Comparison of ENCODE assay signal across 13 mouse cellular contexts in the genomic region with DNA sequence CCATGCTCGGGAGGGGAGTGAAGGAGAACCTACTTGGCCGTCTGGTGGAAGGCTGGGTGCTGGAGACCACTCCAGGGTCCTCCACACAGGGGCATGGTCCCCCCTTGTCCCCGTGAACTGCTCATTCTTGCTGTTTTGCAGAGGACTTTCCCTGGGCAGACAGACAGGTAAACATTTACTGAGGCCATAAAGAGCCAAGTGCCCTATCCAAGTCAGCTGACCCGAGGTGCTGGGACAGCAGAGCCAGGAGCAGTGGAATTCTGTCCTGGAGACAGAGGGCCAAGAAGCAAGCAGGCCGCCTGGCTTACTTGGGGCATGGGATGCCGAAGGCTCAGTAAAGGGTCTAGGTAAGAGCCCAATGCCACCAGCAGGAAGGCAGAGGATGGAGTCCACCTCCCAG. TPM values are rescaled to one million over a fixed set of nuclear protein-coding genes. Genes with fewer than 3 reads are reported as not detected.
DNase-seq lines count a peak whose midpoint lies in the region; ATAC-seq and TF ChIP-seq lines count a peak whose summit lies in the region.
"Had no signal": no experiment of that assay in that cellular context is flagged by ENCODE, and none has a peak within 500 bp of the region (broad histone marks: within the 10 kb centered on the region; RNA-seq: fewer than 3 reads in every experiment).

No protein-coding gene starts in this region.

- ATAC-seq in kidney, embryonic 16.5 days (ENCODE audit: low FRiP score, low TSS enrichment): no peak
- ATAC-seq in forebrain, embryonic 11.5 days (replicated peaks; ENCODE audit: low FRiP score): no peak
- ATAC-seq: hindbrain, embryonic 16.5 days had no signal

- no peak overlapping the region for H3K4me3 ChIP-seq in liver, adult 2 months (ENCODE audit: insufficient read depth, low read depth, low read length)
- no peak overlapping the region for H3K4me3 ChIP-seq in kidney, embryonic 16.5 days (ENCODE audit: low read length)
- H3K4me3 ChIP-seq in forebrain, embryonic 11.5 days (ENCODE audit: low read depth, low read length): no peak overlapping the region
- no peak overlapping the region for H3K4me3 ChIP-seq in thymus, adult 2 months (ENCODE audit: control insufficient read depth, insufficient read depth, low read length)
- H3K4me3 ChIP-seq: liver, embryonic 13.5 days had no signal

- no peak overlapping the region for H3K4me2 ChIP-seq in kidney, embryonic 16.5 days (replicated peaks; ENCODE audit: low read depth, low read length)
- no peak overlapping the region for H3K4me2 ChIP-seq in forebrain, embryonic 11.5 days (ENCODE audit: low read depth, low read length, severe bottlenecking)
- H3K4me2 ChIP-seq: liver, embryonic 13.5 days had no signal

- peak overlapping the region; percentile 25 for H3K9ac ChIP-seq in liver, adult 2 months (ENCODE audit: low read depth, low read length)
- H3K9ac ChIP-seq in kidney, embryonic 16.5 days (replicated peaks; ENCODE audit: low read length): peak overlapping the region; percentile 20; the same call in 1 of the 2 replicates
- H3K9ac ChIP-seq in forebrain, embryonic 11.5 days (ENCODE audit: low read length): no peak overlapping the region
- H3K9ac ChIP-seq: liver, embryonic 13.5 days had no signal

- H3K9me3 ChIP-seq in kidney, embryonic 16.5 days (ENCODE audit: low read length): no peaks in the 10 kb centered on the region
- no peaks in the 10 kb centered on the region for H3K9me3 ChIP-seq in forebrain, embryonic 11.5 days (ENCODE audit: control insufficient read depth, low read length)
- H3K9me3 ChIP-seq: liver, embryonic 13.5 days had no signal

- H3K27ac ChIP-seq in liver, adult 2 months (replicated peaks; ENCODE audit: insufficient read depth, low read depth, low read length): peak overlapping the region; percentile 88
- H3K27ac ChIP-seq in kidney, embryonic 16.5 days (ENCODE audit: low read length): peak overlapping the region; percentile 83
- no peak overlapping the region for H3K27ac ChIP-seq in forebrain, embryonic 11.5 days (ENCODE audit: low read depth, low read length)
- H3K27ac ChIP-seq in thymus, adult 2 months (ENCODE audit: control insufficient read depth, insufficient read depth, low read length): no peak overlapping the region
- H3K27ac ChIP-seq: liver, embryonic 13.5 days had no signal

- no peak for TF ChIP-seq POLR2A in liver, adult 2 months (IDR thresholded peaks at IDR 0.05; ENCODE audit: extremely low read depth, insufficient read depth, low read length)
- TF ChIP-seq POLR2A in thymus, adult 2 months (IDR thresholded peaks at IDR 0.05; ENCODE audit: control insufficient read depth, extremely low read depth, insufficient read depth, low read length, poor library complexity): no peak

- TF ChIP-seq CTCF in liver, adult 2 months (IDR thresholded peaks at IDR 0.05; ENCODE audit: low read depth, low read length): no peak
- no peak for TF ChIP-seq CTCF in thymus, adult 2 months (IDR thresholded peaks at IDR 0.05; ENCODE audit: borderline replicate concordance, control insufficient read depth, extremely low read depth, insufficient read depth, low read length, poor library complexity)

- 25% methylated on average over 6 of the region's 6 CpGs for WGBS in liver, adult 2 months
- WGBS in kidney, embryonic 16.5 days: 52% methylated on average over 6 of the region's 6 CpGs
- WGBS in forebrain, embryonic 11.5 days: 81% methylated on average over 6 of the region's 6 CpGs
- WGBS in thymus, adult 2 months: 84% methylated on average over 6 of the region's 6 CpGs

- no peaks in the 10 kb centered on the region; the same call in 1 of the 2 replicates for H3K36me3 ChIP-seq in liver, adult 2 months (ENCODE audit: control insufficient read depth, insufficient read depth, low read length)
- H3K36me3 ChIP-seq in kidney, embryonic 16.5 days (ENCODE audit: insufficient read depth, low read length): no peaks in the 10 kb centered on the region
- no peaks in the 10 kb centered on the region for H3K36me3 ChIP-seq in forebrain, embryonic 11.5 days (ENCODE audit: control insufficient read depth, insufficient read depth, low read length)
- H3K36me3 ChIP-seq in thymus, adult 2 months (ENCODE audit: control insufficient read depth, insufficient read depth, low read length): no peaks in the 10 kb centered on the region
- H3K36me3 ChIP-seq: liver, embryonic 13.5 days had no signal

- H3K4me1 ChIP-seq in liver, adult 2 months (ENCODE audit: control insufficient read depth, insufficient read depth, low read length): peaks cover 35% of the 10 kb centered on the region
- peaks cover 41% of the 10 kb centered on the region for H3K4me1 ChIP-seq in kidney, embryonic 16.5 days (ENCODE audit: insufficient read depth, low read length)
- H3K4me1 ChIP-seq in forebrain, embryonic 11.5 days (replicated peaks; ENCODE audit: control insufficient read depth, insufficient read depth, low read length): peaks cover 11% of the 10 kb centered on the region; the same call in 1 of the 2 replicates
- H3K4me1 ChIP-seq in thymus, adult 2 months (replicated peaks; ENCODE audit: control insufficient read depth, insufficient read depth, low read length): peaks cover 6% of the 10 kb centered on the region; the same call in 1 of the 2 replicates

- H3K79me2 ChIP-seq in liver, adult 2 months (ENCODE audit: control insufficient read depth, insufficient read depth, low read length): peaks cover 28% of the 10 kb centered on the region

- H3K27me3 ChIP-seq in liver, adult 2 months (ENCODE audit: control insufficient read depth, insufficient read depth, low read length): no peaks in the 10 kb centered on the region
- peaks cover 21% of the 10 kb centered on the region for H3K27me3 ChIP-seq in kidney, embryonic 16.5 days (ENCODE audit: insufficient read depth, low read length)
- peaks cover 24% of the 10 kb centered on the region for H3K27me3 ChIP-seq in forebrain, embryonic 11.5 days (ENCODE audit: control insufficient read depth, insufficient read depth, low read length)
- peaks cover 2% of the 10 kb centered on the region; the same call in 1 of the 2 replicates for H3K27me3 ChIP-seq in thymus, adult 2 months (ENCODE audit: control insufficient read depth, insufficient read depth, low read length)

- peak; percentile 32 for DNase-seq in adrenal gland, postnatal 10 days
- DNase-seq in adrenal gland, adult 8-10 months: no peak
- DNase-seq in liver, adult 2 months (ENCODE audit: extremely low read depth, low read depth, low spot score): peak; percentile 97
- no peak for DNase-seq in liver
- peak; percentile 53 for DNase-seq in lung, postnatal 36 days
- no peak for DNase-seq in forebrain, embryonic 11.5 days (ENCODE audit: low spot score)
- no peak for DNase-seq in thymus, adult 2 months
- DNase-seq: cerebellum, postnatal 25 days; layer of hippocampus, postnatal 36 days; liver, embryonic 13.5 days; midbrain, embryonic 14.5 days had no signal

RNA-seq across cellular contexts. Expression of gene Bik, which starts 4.0 kb away (rescaled TPM):
- total RNA-seq in adrenal gland, postnatal 10 days (2021): 10 to 100 TPM; 10.4 to 12.1 TPM
- 1 to 10 TPM; 3.1 to 8.1 (median 5.4) TPM for total RNA-seq in adrenal gland, adult 8-10 months (2022)
- total RNA-seq in liver, adult 2 months (2014; rRNA removed): 7.0 and 9.3 TPM in 2 replicates
- 6.3 and 7.8 TPM in 2 replicates for polyA plus RNA-seq in liver, adult 2 months (2012; rRNA removed)
- 11.7 and 11.9 TPM in 2 replicates for polyA plus RNA-seq in kidney, embryonic 16.5 days (2015; fragmentation: Nextera tagmentation; extraction: Ambion mirVana)
- 2.3 and 2.5 TPM in 2 replicates for polyA plus RNA-seq in forebrain, embryonic 11.5 days (2014; fragmentation: Nextera tagmentation; extraction: Ambion mirVana)
- 11.0 and 14.7 TPM in 2 replicates for polyA plus RNA-seq in thymus, adult 2 months (2012; rRNA removed)

RNA-seq across cellular contexts. Expression of gene Ttll1, which starts 20.0 kb away (rescaled TPM):
- total RNA-seq in adrenal gland, postnatal 10 days (2021): 1 to 10 TPM; 7.0 to 9.5 TPM
- total RNA-seq in adrenal gland, adult 8-10 months (2022): 10 to 100 TPM in 2 of 4 experiments, 1 to 10 TPM in 2; 9.8 to 16.5 (median 13.1) TPM
- 1.0 and 1.3 TPM in 2 replicates for total RNA-seq in liver, adult 2 months (2014; rRNA removed)
- 2.1 and 2.2 TPM in 2 replicates for polyA plus RNA-seq in liver, adult 2 months (2012; rRNA removed)
- polyA plus RNA-seq in kidney, embryonic 16.5 days (2015; fragmentation: Nextera tagmentation; extraction: Ambion mirVana): 27.3 and 28.2 TPM in 2 replicates
- 35.3 and 35.4 TPM in 2 replicates for polyA plus RNA-seq in forebrain, embryonic 11.5 days (2014; fragmentation: Nextera tagmentation; extraction: Ambion mirVana)
- 9.7 and 10.9 TPM in 2 replicates for polyA plus RNA-seq in thymus, adult 2 months (2012; rRNA removed)

RNA-seq across cellular contexts. Expression of gene Tspo, which starts 32.7 kb away (rescaled TPM):
- total RNA-seq in adrenal gland, postnatal 10 days (2021): 100 to 1,000 TPM; 298 to 316 TPM
- 100 to 1,000 TPM; 480 to 546 (median 516) TPM for total RNA-seq in adrenal gland, adult 8-10 months (2022)
- 99.9 and 123 TPM in 2 replicates for total RNA-seq in liver, adult 2 months (2014; rRNA removed)
- 206 and 283 TPM in 2 replicates for polyA plus RNA-seq in liver, adult 2 months (2012; rRNA removed)
- polyA plus RNA-seq in kidney, embryonic 16.5 days (2015; fragmentation: Nextera tagmentation; extraction: Ambion mirVana): 84.4 and 107 TPM in 2 replicates
- 28.4 and 33.0 TPM in 2 replicates for polyA plus RNA-seq in forebrain, embryonic 11.5 days (2014; fragmentation: Nextera tagmentation; extraction: Ambion mirVana)
- 465 and 584 TPM in 2 replicates for polyA plus RNA-seq in thymus, adult 2 months (2012; rRNA removed)

RNA-seq across cellular contexts. Expression of gene Mcat, which starts 32.9 kb away (rescaled TPM):
- total RNA-seq in adrenal gland, postnatal 10 days (2021): 10 to 100 TPM; 43.1 to 49.3 TPM
- total RNA-seq in adrenal gland, adult 8-10 months (2022): 10 to 100 TPM; 38.4 to 51.7 (median 43.9) TPM
- total RNA-seq in liver, adult 2 months (2014; rRNA removed): 25.9 and 27.9 TPM in 2 replicates
- polyA plus RNA-seq in liver, adult 2 months (2012; rRNA removed): 29.3 and 30.7 TPM in 2 replicates
- polyA plus RNA-seq in kidney, embryonic 16.5 days (2015; fragmentation: Nextera tagmentation; extraction: Ambion mirVana): 38.6 and 39.0 TPM in 2 replicates
- 45.7 and 53.1 TPM in 2 replicates for polyA plus RNA-seq in forebrain, embryonic 11.5 days (2014; fragmentation: Nextera tagmentation; extraction: Ambion mirVana)
- 31.9 and 39.9 TPM in 2 replicates for polyA plus RNA-seq in thymus, adult 2 months (2012; rRNA removed)

Comparison
In these comparisons a context has a peak if more than half of its experiments do, and no peak if none do; other contexts are left out.
1. DNase-seq: peak in adrenal gland, postnatal 10 days (single experiment), liver, adult 2 months (single experiment) and lung, postnatal 36 days (single experiment); none in adrenal gland, adult 8-10 months (single experiment), liver (single experiment), forebrain, embryonic 11.5 days (single experiment) and thymus, adult 2 months (single experiment).
2. H3K27ac ChIP-seq: peak in liver, adult 2 months (single experiment) and kidney, embryonic 16.5 days (single experiment); none in forebrain, embryonic 11.5 days (single experiment) and thymus, adult 2 months (single experiment).